Mouse (Mus musculus) forelimb bud, embryonic 11.5 days (tissue): ENCODE results near the gene Rimbp2.
A peak's percentile ranks its signal among the peaks of the same experiment; 100 is the strongest.

ENCODE experiments used
- DNase-seq: peaks from one replicate; pipeline ENCODE4 v3.0.0-alpha.2; 2012; ENCODE audit warnings: low read depth, low spot score

The Rimbp2 gene

GRCm38 (mm10) chr5:128845033-128845432, 108.3 kb downstream of the Rimbp2 start:
- DNase-seq: no peak

- DNase-seq: no peak
Observed at GRCm38 (mm10) chr5:128843982-128844381, 109.3 kb downstream of the Rimbp2 start.

- no peak for DNase-seq
Observed at GRCm38 (mm10) chr5:128841541-128841940, 111.7 kb downstream of the Rimbp2 start.

GRCm38 (mm10) chr5:128837045-128837444, 116.2 kb downstream of the Rimbp2 start:
- DNase-seq: no peak

GRCm38 (mm10) chr5:128834126-128834525, 119.2 kb downstream of the Rimbp2 start:
- no peak for DNase-seq

- DNase-seq: no peak
Observed at GRCm38 (mm10) chr5:128822843-128823242, 130.4 kb downstream of the Rimbp2 start.

GRCm38 (mm10) chr5:128819638-128820285, 133.5 kb downstream of the Rimbp2 start:
- DNase-seq: no peak

GRCm38 (mm10) chr5:128815629-128816028, 137.7 kb downstream of the Rimbp2 start:
- no peak for DNase-seq

GRCm38 (mm10) chr5:128815078-128815477, 138.2 kb downstream of the Rimbp2 start:
- DNase-seq: no peak

- peak; percentile 17 for DNase-seq
Observed at GRCm38 (mm10) chr5:128813121-128813520, 140.2 kb downstream of the Rimbp2 start.

GRCm38 (mm10) chr5:128811431-128811830, 141.9 kb downstream of the Rimbp2 start:
- DNase-seq: no peak

- DNase-seq: no peak
Observed at GRCm38 (mm10) chr5:128810006-128810405, 143.3 kb downstream of the Rimbp2 start.

GRCm38 (mm10) chr5:128809406-128809805, 143.9 kb downstream of the Rimbp2 start:
- peak; percentile 23 for DNase-seq

- peak; percentile 24 for DNase-seq
Observed at GRCm38 (mm10) chr5:128808547-128809182, 144.6 kb downstream of the Rimbp2 start.

- DNase-seq: no peak
Observed at GRCm38 (mm10) chr5:128807408-128807807, 145.9 kb downstream of the Rimbp2 start.

GRCm38 (mm10) chr5:128806296-128806998, 146.8 kb downstream of the Rimbp2 start:
- no peak for DNase-seq

- no peak for DNase-seq
Observed at GRCm38 (mm10) chr5:128805092-128805491, 148.2 kb downstream of the Rimbp2 start.

- no peak for DNase-seq
Observed at GRCm38 (mm10) chr5:128800592-128800991, 152.7 kb downstream of the Rimbp2 start.

- DNase-seq: no peak
Observed at GRCm38 (mm10) chr5:128781621-128782020, 171.7 kb downstream of the Rimbp2 start.

GRCm38 (mm10) chr5:128776386-128776785, 176.9 kb downstream of the Rimbp2 start:
- no peak for DNase-seq

GRCm38 (mm10) chr5:128769026-128769631, 184.2 kb downstream of the Rimbp2 start:
- DNase-seq: no peak

GRCm38 (mm10) chr5:128761118-128761517, 192.2 kb downstream of the Rimbp2 start:
- no peak for DNase-seq
